Mouse (Mus musculus) CH12.LX (cell line): ENCODE data around the gene Cttnbp2.

Source experiments
- CTCF ChIP-seq, 2 experiments: IDR thresholded peaks in 1 of 2; conservative IDR thresholded peaks in 1 of 2; 2 replicates each; pipeline ENCODE4 v1.5.1; 2011 to 2012; ENCODE audit warnings: low read depth in 2 of 2, low read length in 2 of 2, improper control_type of control experiment in 1 of 2, inconsistent platforms in 1 of 2, mild to moderate bottlenecking in 1 of 2, moderate library complexity in 1 of 2
- E2F4 ChIP-seq: IDR thresholded peaks from 2 replicates; pipeline ENCODE4 v1.6.1; 2011; ENCODE audit warnings: low read depth, low read length, improper control_type of control experiment; ENCODE audit not compliant: insufficient replicate concordance
- EP300 ChIP-seq: IDR thresholded peaks from 2 replicates; pipeline ENCODE4 v1.6.1; 2011; ENCODE audit warnings: low read length, improper control_type of control experiment
- MAZ ChIP-seq: IDR thresholded peaks from 2 replicates; pipeline ENCODE4 v1.6.1; 2012; ENCODE audit warnings: low read depth, mild to moderate bottlenecking, inconsistent platforms, low read length, improper control_type of control experiment, moderate library complexity
- MXI1 ChIP-seq: IDR thresholded peaks from 2 replicates; pipeline ENCODE4 v1.6.1; 2011; ENCODE audit warnings: mild to moderate bottlenecking, low read depth, low read length, improper control_type of control experiment
- NELFE ChIP-seq: IDR thresholded peaks from 2 replicates; pipeline ENCODE4 v1.6.1; 2011; ENCODE audit warnings: low read depth, low read length, improper control_type of control experiment
- POLR2A ChIP-seq: IDR thresholded peaks from 2 replicates; pipeline ENCODE4 v1.6.1; 2011; ENCODE audit warnings: low read depth, mild to moderate bottlenecking, improper control_type of control experiment, low read length
- RAD21 ChIP-seq: IDR thresholded peaks from 2 replicates; pipeline ENCODE4 v1.6.1; 2011; ENCODE audit warnings: low read depth, mild to moderate bottlenecking, low read length, improper control_type of control experiment, moderate library complexity
- SIN3A ChIP-seq: IDR thresholded peaks from 2 replicates; pipeline ENCODE4 v1.6.1; 2012; ENCODE audit warnings: low read length, improper control_type of control experiment, inconsistent platforms
- SMC3 ChIP-seq: IDR thresholded peaks from 2 replicates; pipeline ENCODE4 v1.6.1; 2011; ENCODE audit warnings: low read depth, low read length, improper control_type of control experiment

DNA sequence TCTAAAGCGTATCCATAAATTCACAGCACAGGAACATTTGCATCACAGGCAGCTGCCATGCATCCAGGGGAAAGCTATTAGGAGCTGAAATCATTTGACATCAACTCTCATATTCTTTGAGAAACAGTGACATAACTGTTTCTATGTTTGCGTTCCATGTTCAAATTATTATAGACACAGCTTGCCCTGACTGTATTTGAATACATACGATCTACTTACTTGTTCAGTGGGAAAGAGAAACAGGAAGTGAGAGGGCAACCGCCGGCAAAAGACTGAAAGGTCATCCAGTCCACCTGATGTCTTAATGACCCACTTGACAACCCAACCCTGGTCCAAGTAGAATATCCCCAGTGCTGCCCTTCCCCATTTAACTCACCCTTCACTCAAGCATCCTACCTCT lies 30.6 kb downstream of the Cttnbp2 start:
- TF ChIP-seq NELFE (0 out of 2 replicates have a peak, but pooled peaks have one; percentile 46), POLR2A (no peak), E2F4 (no peak), SMC3 (0 out of 2 replicates have a peak, but pooled peaks have one; percentile 2), SIN3A (peak; percentile 76; the same call in 1 of the 2 replicates), MAZ (no peak), CTCF (conservative IDR thresholded peaks at IDR 0.05 in 1 of 2, IDR thresholded peaks at IDR 0.05 in 1 of 2; ENCODE audit: low read depth in 2 of 2, low read length in 2 of 2) (no peak), MXI1 (0 out of 2 replicates have a peak, but pooled peaks have one; percentile 43), EP300 (peak; percentile 79), RAD21 (no peak)
